Mouse (Mus musculus): ENCODE results near the gene Lrmda.

DNA sequence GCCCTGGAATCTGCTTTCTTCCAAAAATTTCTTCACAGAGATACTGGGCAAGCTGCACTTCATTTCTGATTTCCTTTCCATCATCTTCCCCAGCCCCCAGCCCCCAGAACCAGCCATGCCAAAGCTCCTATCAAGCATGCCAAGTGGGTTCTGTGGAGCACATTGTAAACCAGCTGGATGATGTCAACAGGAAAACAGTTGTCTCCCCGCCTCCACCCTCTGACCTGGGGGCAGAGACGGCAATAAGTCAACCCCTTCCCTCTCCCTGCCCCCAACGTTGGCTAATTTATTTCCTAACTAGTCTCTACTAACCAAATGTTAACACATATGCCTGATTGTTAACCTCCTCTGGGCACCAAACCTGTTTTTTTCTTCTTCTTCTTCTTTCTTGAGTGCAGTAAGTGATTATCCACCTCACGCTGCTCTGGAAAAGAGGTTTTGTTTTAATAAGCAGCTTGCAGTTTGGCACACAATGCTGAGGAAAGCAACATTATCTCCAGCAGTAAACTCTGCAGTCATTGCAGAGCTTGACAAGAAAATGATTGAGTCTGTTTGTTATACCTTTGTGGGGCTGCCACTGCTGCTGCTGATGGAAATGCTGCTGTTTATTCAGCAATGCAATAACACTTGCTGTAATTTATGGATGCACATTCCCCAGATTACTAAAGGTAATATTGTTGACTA is 128.0 kb downstream of the Lrmda start:
- no peak for TF ChIP-seq POLR2A (IDR thresholded peaks at IDR 0.05; ENCODE audit: low read depth, low read length)
- no peak for TF ChIP-seq CTCF (IDR thresholded peaks at IDR 0.05; ENCODE audit: borderline replicate concordance, insufficient read depth, low read length)
